Mouse (Mus musculus) naive thymus-derived CD4-positive, alpha-beta T cell, adult 2 months (primary cell): ENCODE measurements around the gene Cldn2.

ENCODE experiments used
- DNase-seq: peaks from one replicate; pipeline ENCODE4 v3.0.0-alpha.2; 2011; ENCODE audit warnings: low read depth

The Cldn2 gene

GRCm38 (mm10) chrX:139808085-139808484, 7.5 kb downstream of the Cldn2 start:
- no peak for DNase-seq

- no peak for DNase-seq
These were observed 7.9 kb downstream of the Cldn2 start for GRCm38 (mm10) chrX:139808501-139808900.

DNA sequence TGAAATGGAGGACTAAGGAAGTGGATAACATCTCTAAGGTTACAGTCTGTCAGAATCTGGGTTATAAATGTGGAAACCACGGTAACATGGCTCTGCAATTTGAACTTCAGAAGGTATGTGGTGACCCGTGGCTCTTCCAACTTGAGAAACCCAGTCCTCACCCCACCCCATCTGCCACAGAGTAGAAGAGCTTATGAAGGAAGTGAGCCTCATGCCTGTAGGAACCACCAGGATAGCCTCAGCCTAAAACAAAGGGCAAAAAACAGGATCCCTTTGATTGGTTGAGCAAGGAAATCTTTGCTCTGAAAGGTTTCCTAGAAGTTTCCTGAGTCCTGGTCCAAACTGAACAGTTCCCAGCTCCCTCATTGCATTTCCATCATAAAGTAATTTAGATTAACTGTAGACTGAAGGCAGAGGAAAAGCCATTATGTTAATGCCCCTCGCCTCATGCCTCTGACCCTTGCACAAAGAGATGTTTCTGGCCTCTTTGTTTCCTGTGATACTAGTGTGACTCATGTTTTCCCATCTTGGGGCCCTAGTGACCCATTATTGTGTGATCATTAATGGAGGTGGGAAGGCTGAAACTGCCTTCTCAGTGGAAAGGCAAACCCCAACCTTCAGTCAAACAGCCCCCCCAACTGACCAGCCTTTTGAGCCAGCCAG, 12.1 kb downstream of the Cldn2 start:
- DNase-seq: no peak

DNA sequence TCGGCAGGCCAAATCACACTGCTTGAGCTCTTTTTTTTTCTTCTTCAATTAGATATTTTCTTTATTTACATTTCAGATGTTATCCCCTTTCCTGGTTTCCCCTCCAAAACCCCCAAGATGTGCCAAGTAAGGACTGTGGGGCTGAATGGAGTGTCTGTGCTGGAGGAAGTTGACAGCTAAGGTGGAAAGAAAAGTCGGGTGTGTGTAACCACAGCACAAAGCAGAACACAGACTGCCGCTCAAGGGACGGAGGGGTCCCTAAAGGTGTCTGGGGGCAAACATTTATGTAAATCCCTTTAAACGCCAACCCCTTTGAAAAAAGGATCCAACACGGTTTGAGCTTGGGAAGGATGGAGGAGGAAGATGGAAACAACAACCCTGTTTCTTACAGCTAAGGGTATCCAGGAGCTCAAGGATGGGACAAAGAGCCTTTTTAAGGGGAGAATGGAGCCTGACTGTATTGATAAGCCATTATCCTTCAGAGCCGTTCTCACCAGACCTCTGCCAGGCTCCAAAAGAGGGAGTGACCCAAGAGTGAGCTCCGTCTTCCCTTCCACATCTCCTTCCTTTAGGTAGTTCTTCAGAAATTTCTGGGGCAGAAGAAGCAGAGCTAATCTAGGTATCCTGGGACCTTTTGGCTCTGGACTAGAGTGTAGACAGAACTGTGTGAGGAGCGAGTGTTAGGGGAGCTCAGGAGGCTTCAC, 12.8 kb downstream of the Cldn2 start:
- peak; percentile 3 for DNase-seq

DNA sequence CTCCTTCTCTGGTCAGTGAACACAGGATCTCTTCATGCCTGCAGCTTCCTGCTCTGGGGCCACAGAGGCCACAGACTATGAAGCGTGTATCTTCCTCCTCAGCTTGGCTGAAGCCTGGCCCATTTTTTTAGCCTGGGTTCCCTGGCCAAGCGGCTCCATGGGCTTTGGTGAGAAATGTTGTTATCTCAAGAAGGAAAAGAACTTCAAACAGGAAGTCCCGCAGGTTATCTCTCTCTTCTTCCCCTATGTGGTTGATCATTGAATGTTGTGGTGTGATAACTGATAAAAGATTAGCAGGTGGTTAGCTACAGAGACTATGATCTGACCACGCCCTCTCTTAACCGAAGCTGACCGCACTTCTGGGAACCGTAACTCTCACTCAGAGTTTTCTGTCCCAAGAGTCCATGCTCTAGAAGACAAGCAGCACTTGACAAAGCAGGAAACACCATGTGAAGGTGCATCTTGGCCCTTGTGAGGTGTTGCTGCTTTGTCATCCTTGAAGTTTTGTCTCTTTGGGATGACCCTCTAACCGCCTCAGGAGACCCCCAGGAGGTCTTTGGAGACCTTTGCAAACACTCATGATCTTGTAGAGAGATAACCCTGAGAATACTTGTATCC, 13.5 kb downstream of the Cldn2 start:
- DNase-seq: peak; percentile 7

DNA sequence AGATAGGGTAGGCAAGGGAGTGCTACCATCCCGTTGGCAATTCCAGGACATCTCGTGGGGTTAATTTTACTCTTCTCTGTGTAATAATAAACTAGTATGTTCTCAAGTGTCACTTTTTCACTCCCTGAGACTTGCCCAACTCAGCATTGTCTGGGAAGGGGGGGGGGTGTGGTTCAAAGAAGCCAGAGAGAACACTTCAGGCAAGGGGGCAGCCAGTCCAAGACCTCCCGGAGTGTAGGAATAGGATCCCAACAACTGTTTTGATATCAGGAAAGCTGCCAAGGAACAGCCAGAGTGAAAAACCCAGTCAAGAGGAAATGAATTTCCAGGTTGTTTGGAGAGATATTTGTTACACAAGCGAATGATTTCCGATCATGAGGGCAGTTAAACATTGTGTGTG, 14.6 kb downstream of the Cldn2 start:
- no peak for DNase-seq

GRCm38 (mm10) chrX:139825402-139825801, 24.8 kb downstream of the Cldn2 start:
- no peak for DNase-seq

- no peak for DNase-seq
These were observed 26.3 kb downstream of the Cldn2 start for GRCm38 (mm10) chrX:139826926-139827325.

GRCm38 (mm10) chrX:139828363-139829092, 27.9 kb downstream of the Cldn2 start:
- DNase-seq: no peak

GRCm38 (mm10) chrX:139832464-139832863, 31.8 kb downstream of the Cldn2 start:
- peak; percentile 67 for DNase-seq

DNA sequence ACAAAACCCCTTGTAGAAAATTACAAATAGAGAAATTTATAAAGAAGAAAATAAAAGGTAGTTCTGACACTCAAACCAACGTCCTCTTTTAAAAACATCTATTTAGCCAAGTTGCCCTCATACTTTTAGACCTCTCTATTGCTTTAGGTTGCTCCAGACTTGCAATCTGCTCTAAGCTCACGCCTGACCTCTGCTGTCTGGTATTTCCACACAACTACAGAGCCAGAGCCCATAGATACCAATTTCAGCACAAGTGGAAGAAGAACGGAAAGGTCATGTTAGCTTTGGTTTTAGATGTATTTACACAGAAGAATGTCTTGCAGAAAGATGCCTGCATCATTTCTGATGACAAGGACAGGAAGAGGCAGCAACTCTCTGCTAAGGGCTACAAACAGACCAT, 38.4 kb downstream of the Cldn2 start:
- no peak for DNase-seq

DNA sequence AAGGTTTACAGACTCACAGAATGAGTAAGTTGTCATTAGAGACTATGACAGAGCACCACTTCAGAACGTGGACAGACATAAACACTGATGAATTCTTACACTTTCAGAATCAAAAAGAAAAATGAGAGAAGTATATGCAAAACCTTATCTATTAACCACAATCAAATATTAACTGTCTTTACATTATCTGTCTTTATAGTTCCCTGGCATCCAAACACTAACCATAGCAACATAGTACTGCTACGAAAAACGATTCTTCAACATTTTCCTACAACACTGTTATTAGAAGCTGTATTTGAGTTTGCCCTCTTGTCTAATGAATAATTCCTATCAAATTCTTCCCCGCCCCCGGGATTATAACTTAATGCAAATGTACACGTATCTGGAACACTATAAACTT, 40.5 kb downstream of the Cldn2 start:
- DNase-seq: no peak

- DNase-seq: no peak
These were observed 54.2 kb downstream of the Cldn2 start for GRCm38 (mm10) chrX:139854795-139855194.

GRCm38 (mm10) chrX:139859402-139859801, 58.8 kb downstream of the Cldn2 start:
- DNase-seq: no peak
